Mouse (Mus musculus) T-helper 2 cell (primary cell): ENCODE measurements around the gene Dph2.

Source experiments
- in situ Hi-C: fragments of 300-600 bp; cut with MboI, MseI; formaldehyde crosslinking; loops from one replicate; pipeline ENCODE4 v1.15.1; 2025; ENCODE audit warnings: high pct_unique_total_duplicates

The Dph2 gene

DNA sequence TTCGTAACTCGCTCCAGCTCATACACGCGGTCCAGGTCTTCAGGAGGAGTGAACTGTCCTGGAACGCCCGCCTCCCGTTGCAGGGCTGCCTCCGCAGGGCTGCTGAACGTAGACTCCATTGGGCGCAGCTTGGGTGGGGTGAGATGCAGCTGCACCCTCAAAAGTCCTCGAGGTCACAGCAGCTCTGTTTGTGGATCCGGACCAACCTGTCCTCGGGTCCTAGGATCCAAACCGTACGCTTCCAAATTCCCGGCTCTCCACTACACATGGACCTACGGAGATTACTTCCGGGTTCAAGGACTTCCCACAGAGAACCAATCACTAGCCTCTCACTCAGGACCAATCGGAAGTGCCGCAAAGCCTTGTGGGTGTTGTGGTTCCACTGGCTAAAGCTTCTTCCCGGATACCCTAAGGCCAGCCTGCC lies at the start of gene Dph2:
Dph2 (minus strand) TSS at position 295 of the 424 bp plus-strand sequence.
- in situ Hi-C loops, result loop anchor here (25.0 kb wide), 1 partner anchor 1221 kb away; the partner anchor contains the start of gene Slc2a1

DNA sequence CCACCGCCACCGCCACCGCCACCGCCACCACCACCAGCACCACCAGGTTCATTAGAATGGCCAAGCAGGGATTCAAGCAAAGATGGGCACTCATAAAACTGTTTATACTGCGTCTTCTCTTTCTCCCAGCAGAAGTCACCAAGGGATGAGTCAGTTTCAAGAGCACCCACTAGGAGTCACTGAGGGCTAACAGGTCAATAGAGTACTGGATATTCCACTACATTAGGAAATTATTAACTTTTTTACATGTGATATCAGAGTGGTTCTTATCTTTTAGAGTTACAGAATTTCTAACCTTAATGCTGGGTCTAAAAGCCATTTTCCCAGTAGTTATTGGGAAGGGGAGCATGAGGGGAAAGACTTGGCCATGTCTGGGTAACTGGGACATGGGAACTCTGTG lies 45.1 kb upstream of the Dph2 start:
- in situ Hi-C loops, result no loop called here

DNA sequence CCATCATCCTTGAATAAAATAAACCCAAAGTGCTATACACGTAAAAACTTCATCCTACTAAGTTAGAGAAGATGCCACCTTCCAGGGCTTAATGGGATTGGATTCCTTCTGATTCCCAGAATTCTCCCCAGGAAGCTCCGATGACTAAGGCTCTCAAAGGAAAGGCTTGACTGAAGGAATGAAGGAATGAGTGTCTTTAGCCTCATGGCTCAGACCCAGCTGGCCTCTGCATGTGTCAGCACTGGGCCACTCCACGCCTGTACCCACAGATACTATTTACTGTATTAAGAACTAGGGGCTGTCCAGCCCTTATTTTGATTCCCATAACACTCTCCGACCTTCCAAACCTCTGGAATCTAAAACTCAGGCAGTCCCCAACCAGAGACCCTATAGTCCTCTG lies 42.2 kb upstream of the Dph2 start:
- in situ Hi-C loops, result no loop called here

DNA sequence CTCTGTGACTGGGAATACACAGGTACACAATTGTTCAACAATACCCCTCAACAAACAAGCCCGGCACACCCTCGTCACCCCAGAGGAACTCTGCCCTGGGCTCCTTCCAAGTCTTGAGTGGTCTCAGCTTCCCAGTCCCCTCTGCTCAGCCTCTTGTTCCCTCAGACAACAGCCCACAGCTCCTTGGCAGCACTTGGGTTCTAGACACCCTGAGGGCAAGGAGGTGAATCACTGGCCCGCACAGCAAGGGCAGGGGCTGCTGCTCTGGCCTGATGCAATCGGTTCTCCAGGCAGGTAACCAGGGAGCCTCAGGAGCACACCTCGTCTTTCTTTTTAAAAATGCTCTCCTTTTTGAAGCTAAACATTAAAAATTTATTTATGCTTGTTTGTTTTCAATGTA lies 41.4 kb upstream of the Dph2 start:
- in situ Hi-C loops, result no loop called here

DNA sequence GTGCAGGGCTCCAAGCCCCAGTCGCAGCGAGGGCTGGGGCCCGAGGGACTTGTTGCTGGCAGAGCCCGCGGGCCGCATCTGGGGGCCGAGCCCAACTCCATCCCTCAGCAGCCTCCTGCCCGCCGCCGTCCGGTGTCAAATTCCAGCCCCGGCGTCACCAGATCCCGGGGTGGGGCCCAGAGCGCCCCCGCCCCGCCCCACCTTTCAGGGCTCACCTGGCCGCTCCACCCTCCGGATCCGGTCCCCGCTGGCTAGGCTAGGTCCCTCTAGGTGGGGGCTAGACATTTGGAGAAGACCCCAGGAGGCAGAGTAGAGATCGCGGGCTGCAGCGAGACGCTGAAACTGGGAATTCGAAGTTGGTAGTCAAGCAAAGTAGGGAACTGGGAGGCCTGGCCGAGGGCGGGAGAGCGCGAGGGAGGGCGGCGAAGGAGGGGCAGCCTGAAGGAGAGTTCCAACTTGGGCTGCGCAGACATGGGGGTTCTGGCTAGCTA lies 37.6 kb upstream of the Dph2 start, which contains the start of gene Artn:
Artn (minus strand) TSS at position 373 of the 491 bp plus-strand sequence.
- in situ Hi-C loops, result loop anchor here (5.0 kb wide), 1 partner anchor 148 kb away; no protein-coding TSS in a partner anchor

DNA sequence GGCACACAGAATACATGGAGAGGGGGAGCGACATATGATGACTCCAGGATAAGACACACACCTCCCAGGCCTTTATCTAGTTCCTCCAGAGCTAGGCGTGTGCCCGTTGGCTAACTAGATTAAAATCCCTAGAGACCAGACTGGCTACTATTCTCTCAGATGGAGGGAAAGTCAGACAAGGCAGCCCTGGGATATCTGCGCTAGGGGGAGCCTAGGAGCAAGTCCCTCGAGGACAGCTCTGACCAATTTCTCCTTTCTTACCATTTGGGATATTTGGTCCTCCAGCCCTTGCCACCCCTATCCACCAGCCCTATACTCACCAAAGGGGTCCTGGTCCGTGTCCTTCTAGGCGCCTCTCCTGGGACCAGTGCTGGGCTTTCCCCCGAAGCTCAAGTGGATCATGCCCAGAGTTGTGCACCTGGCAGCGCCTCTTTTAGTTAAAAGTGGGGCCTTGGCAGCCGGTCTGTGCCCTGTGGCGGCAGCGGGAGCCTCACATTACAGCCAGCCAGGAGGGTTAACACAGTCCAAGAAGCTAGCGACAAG lies 36.9 kb upstream of the Dph2 start:
- in situ Hi-C loops, result loop anchor here (5.0 kb wide), 1 partner anchor 149 kb away; no protein-coding TSS in a partner anchor

DNA sequence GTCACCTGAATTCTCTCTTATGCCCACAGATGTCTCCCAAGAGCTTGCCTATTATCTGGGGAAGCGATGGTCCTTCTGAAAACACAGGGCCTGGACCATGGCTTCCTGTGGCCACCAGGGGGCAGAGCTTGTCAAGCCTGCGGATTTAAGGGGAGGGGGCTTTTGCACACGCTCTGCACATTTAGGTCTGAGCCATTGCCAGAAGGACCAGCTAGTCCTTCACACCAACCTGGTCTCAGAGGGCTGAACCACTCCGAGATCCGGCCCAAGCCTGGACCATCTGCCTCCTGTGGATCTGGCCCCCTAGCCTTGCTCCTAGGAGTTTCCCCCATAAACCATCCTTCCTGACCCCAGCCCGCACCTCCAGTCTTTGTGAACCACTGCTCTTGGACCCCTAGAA lies 36.4 kb upstream of the Dph2 start:
- in situ Hi-C loops, result loop anchor here (5.0 kb wide), 1 partner anchor 149 kb away; no protein-coding TSS in a partner anchor

DNA sequence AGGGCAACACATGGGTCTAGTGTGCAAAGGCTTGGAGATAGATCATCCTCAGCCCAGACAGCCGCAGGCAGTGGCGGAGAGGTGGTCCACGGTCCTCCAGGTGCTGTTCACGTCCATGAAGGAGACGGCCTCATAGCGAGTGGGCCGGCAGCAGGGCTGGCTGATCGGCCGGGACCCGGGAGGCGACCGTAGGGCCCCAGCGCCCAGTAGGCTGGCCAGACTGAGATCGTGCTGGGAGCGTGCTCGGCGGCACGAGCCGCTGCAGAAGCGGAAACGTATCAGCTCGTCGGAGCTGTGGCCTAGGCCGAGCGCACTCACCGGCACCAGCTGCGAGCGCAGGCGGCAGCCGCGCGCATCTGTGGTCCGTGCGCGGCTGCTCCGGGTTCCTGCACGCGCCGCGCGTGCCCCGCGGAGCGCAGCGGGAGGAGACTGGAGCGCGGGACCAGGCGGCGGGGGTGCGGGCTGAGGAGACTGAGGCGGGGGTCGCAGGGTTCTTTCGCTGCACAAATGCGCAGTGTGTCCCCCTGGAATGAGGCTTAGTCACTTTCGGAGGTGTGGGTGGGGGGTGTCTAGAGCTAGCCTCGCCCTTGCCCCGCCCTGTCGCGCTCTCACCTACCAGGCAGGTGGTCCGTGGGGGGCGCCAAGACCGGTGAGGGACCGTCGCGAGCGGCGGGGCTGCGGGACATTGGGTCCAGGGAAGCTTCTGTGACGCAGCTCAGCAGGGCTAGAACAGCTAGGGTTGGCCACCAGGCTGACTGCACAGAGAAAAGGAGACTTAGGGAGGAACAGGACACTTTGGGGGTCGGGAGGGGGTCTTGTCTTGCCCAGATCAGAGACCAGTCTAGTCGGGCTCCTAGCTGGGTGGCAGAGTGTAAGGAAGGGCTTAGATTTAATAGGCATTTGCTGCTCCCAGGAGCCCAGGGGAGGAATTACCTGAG lies 35.0 kb upstream of the Dph2 start:
- in situ Hi-C loops, result loop anchor here (5.0 kb wide), 1 partner anchor 150 kb away; no protein-coding TSS in a partner anchor

DNA sequence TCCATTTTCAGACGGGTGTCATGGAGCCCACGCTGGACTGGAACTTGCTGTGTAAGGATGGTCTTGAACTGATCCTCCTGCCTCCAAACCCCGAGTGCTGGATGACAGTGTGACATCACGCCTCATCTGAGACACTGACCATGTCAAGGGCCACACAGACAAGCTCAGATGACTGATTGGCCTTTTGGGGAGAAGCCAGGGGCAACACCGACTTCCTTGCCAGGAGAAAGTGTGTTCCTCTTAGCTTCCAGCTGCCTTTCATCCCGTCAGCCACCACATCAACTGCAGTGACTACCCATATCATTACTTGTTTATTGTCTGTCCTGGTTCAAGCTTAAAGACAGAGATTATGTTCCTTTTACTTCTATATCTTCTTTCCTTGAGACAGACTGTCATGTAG lies 33.1 kb upstream of the Dph2 start:
- in situ Hi-C loops, result loop anchor here (5.0 kb wide), 1 partner anchor 152 kb away; no protein-coding TSS in a partner anchor

DNA sequence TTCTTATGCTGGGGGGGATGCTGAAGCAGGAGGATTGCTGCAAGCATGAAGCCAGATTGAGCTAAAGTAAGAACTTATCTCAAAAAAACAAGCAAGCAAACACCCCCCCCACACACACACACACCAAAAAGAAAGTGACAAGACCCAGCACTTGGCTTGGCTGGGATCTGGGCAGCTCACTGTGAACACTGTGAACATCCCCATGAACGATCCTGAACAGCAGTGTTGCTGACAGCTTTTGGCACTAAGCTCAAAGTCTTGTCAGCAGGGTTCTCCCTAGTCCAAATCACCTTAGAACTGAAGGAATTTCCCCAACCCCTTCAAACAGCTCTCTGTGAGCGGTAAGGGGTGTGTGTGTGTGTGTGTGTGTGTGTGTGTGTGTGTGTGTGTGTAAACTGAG lies 31.6 kb upstream of the Dph2 start:
- in situ Hi-C loops, result no loop called here

DNA sequence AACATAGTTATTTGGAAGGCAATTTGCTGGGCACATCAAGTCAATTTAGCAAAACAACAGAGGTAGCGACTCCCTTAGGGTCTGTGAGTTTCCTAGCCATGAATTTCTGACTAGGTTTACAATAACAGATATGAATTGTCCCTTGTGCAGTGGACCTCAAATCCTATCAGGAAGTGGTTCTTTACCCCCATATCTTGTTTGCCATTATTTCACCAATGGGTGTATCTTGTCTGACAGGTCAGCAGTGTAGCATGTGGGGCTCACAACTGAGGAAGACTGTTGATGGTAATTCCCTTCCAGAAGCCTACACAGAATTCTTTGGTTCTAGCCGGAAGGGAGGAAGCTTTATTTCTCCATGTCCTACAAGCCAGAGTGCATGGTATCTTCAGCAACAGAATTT lies 29.5 kb upstream of the Dph2 start:
- in situ Hi-C loops, result no loop called here

DNA sequence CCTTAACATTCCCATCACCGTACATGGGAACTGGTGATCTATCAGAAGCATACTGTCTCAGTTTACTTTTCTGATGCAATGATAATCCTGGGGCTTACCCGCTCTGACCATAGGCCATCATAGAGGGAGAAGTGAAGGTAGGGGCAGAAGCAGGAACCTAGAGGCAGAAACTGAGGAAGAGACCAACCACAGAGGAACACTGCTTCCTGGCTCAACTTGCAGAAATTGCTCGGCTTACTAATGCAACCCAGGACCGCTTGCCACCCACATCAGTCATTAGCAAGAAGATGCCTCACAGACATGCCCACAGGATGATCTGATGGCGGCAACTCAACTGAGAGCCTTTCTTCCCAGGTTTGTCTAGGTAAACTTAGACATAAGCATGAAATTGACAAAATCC lies 26.9 kb upstream of the Dph2 start:
- in situ Hi-C loops, result loop anchor here (10.0 kb wide), 1 partner anchor 1356 kb away; no protein-coding TSS in a partner anchor

DNA sequence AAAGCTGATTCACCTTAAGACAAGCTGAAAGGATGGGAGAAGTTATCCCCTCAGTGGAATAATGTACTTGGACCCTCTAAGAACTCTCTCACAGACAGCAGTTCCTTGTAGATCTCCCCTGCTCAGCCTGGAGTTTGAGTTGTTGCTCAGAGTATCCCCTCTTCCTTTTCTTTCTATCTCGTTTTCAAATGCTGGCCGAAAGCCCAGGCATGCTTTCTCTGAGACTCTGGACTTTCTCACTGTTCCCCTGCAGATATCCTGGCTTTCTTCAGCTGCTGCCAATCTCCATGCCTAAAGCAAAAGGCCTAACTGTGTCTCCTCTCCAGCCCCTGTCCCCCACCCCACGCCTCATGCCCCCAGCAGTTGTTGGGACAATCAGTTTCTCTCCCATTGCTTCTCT lies 26.4 kb upstream of the Dph2 start:
- in situ Hi-C loops, result loop anchor here (10.0 kb wide), 1 partner anchor 1357 kb away; no protein-coding TSS in a partner anchor

DNA sequence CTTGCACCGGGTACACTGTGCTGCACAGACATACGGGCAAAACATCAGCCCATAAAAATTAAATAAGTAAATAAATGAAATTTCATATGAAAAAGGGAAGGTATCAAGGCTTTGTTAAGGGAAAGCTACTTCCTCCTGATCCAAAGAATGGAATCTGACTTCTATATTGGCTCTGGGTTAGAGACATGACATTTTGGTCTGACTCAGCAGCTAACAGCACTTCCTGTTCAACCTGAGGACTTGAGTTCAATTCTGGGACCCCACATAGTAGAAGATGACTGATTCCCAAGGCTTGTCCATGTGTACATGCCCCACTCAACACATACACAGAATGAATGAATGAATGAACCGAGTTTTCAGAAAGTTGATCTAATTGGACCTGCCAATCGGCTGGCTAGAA lies 26.0 kb upstream of the Dph2 start:
- in situ Hi-C loops, result loop anchor here (10.0 kb wide), 1 partner anchor 1357 kb away; no protein-coding TSS in a partner anchor

DNA sequence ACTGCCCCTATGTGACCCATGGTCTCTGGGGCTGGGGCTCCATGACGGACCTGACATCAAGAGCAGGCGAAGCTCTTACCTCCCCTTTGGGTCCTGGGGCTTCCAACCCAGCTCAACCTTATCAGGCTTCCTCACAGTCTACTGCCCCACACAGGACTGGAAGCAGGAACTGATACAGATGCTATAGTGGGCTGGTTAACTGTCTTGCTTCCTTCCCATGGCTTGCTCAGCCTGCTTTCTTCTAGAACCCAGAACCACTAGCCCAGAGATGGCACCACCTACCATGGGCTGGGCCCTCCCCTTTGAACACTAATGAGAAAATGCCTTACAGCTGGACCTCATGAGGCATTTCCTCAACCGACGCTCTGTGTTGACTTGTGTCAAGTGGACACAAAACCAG lies 25.6 kb upstream of the Dph2 start:
- in situ Hi-C loops, result loop anchor here (10.0 kb wide), 1 partner anchor 1357 kb away; no protein-coding TSS in a partner anchor

DNA sequence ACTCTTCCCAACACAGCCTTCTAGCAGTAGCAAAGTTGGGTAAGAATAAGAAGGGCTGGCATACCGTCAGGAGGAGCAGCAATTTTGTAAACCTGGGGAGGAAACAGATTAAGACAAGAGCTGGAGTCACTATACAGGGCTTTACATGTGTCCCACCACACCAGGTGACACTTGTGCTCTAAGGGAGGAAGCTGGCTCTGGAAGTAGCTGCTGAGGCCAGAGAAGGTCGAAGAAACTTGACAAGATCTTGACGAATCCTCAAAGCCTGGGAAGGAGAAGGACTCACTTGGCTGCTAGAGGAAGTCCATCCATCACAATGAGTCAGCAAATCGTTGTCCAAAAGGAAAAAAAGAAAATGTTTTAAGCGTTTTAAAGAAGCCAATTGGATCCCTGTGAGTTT lies 24.6 kb upstream of the Dph2 start:
- in situ Hi-C loops, result loop anchor here (10.0 kb wide), 1 partner anchor 1358 kb away; no protein-coding TSS in a partner anchor

DNA sequence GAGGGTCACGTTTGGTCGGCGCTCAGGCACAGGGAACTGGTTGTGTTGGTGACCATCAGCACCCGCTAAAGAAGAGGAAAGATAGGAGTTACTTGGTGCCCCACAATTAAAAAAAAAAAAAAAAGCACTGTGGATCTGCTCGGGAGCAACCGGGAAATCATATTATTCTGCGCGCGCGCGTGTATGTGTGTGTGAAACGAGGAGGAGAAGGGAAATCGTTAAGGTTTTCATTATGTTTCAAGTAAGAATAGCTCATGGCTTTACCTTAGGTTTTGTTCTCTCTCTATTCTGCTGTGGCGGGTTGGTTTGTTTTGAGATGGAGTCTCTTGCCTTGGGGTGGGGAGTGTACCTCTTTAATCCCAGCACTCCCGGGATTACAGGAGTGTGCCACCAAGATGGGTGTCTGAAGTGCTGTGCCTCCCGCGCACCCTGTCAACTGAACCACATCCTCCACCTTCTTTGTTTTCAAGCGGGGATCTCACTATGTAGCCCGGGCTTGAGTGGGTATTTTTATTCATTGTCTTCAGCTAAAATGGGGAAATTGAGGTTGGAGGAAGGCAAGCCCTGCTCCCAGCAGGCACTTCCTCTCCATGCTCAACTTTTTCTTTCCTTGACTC lies 23.8 kb upstream of the Dph2 start:
- in situ Hi-C loops, result loop anchor here (10.0 kb wide), 1 partner anchor 1359 kb away; no protein-coding TSS in a partner anchor

DNA sequence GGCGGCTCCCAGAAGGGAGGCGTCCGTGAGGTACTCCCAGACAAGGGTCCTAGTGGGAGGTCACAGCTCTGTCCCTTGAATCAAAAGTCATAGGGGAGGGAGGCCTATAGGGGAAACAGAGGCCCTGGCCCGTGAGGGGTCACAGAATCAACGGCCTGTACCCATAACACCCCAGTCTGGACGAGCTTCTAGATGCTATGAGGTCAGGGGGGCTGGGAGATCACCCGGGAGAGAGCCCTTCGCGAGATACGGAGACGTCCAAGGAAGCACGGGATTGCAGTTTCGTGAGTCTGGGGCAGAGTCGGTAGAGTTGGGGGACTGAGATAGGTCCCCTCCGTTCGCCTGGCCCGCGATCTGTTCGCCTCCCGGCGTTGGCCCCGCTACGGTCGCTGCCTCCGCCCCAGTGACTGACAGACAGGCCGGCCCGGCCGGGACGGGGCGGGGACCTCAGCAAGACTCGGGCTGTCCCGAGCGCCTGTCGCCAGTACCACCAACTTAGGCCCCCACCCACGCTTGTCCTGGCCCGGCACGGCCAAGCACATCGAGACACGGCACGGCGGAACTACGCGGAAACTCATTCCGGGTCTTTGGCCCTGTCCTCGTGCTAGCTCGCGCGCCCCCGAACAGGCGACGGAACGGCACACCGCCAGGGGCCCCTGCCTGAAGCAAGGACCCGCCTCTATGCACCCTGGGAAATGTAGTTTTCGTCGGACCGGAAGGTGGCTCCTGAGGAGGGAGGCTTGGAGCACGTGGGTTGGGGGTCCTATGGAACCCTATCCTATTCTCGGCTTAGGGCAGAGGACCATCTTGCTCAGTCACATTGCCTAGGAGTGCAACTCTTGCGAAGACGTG lies 23.0 kb upstream of the Dph2 start, which contains the start of gene Ipo13:
Ipo13 (minus strand) TSS at position 409 of the 852 bp plus-strand sequence.
- in situ Hi-C loops, result loop anchor here (10.0 kb wide), 1 partner anchor 1360 kb away; no protein-coding TSS in a partner anchor

DNA sequence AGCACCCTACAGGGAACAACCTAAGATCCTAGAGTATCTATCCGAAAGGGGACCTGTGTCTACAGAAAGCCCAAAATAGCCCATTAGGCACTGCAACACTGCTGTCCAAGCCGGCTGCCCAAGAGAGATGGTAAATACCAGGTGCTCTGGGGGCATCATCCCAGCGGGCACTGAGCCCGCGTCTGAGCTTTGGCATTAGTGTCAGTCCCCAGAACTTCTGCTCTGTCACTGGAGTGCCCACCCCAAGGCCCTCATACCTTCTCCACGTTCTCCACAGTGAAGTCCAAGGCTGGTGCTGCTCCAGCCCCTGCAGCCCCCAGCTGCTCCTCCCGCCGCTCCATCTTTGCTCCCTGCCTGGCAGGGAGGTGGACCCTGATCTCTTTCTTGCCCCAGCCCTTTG lies 22.2 kb upstream of the Dph2 start:
- in situ Hi-C loops, result loop anchor here (10.0 kb wide), 1 partner anchor 1361 kb away; no protein-coding TSS in a partner anchor

DNA sequence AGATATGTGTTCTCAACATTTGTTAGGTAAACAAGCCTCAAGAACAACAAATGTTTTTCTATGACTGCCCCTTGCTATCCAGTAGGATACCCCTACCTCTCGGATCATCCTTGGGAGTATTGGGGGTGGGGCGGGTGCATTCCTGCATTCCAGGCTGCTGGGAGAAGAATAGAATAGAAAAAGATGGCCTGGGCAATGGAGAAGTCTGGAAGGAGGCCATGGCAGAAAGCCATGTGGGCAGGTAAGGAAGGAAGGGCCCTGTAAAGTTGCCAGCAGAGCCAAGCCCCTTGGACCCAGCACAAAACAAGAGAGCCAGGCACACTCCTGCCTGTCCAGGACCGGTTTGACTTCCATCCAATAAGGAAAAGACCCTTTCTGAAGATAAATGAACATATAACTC lies 21.6 kb upstream of the Dph2 start:
- in situ Hi-C loops, result loop anchor here (10.0 kb wide), 1 partner anchor 1361 kb away; no protein-coding TSS in a partner anchor
